Mouse (Mus musculus) Muller cell, postnatal 12 days (primary cell): ENCODE data around the gene Fam133b.
A peak's percentile ranks its signal among the peaks of the same experiment; 100 is the strongest.
"Not testable (repeated sequence)": the region's sequence is repeated elsewhere in the genome, so short reads cannot be mapped to it uniquely, and the experiment has no call there.

Experiments used
- DNase-seq: peaks from one replicate; pipeline ENCODE4 v3.0.0-alpha.2; 2015; ENCODE audit errors: inconsistent ontology term

Fam133b gene

DNA sequence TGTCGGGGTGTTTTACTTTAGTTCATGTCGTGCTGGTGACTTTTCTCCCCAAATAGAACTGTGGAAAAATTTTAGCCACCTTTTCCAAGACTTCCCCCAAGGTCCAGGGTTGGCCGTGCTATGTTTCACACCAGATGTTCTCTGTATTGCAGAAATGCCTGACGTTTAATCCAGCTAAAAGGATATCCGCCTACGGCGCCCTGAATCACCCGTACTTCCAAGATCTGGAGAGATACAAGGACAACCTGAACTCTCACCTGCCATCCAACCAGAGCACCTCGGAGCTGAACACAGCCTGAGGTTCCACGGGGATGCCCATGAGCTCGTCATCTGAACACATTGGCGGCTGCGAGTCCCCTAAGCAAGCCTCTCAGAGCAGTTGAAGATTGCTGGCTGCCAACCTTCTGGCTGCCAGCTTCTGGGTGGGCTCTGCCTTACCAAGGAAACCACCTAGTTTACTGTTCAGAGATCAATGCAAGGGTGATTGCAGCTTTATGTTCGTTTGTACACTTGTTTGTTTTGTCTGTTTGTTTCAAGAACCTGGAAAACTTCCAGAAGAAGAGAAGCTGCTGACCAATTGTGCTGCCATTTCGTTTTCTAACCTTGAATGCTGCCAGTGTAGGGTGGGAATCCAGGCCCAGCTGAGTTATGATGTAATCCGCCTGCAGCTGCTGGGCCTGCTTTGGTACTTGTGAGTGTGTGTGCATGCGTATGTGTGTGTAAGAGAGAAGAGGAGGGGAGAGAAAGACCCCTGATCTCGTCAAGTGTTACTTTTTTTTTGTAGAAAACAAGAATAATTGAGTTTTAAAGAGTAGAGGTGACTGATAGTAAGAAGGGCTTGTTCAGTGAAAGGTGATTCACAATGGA is 22.9 kb upstream of the Fam133b start:
- DNase-seq, result no peak

DNA sequence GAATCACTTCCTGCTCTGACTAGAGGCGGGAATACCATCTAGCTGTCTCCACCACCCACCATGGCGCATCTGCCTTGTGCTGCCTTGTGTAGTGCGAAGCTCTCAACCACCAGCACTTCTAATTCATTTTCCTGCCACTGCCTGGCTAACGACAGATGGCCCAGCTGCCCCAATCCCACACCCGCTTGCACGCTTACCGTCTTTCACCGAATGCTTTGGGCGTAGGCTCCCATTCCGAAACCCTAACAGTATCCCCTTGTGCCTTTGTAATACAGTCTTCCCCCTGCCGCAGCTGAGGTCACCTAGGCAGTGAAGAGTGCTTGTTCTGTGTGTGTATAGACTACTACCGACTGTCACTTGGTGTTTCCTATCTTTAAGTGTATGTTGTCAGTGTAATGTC is 21.9 kb upstream of the Fam133b start:
- no peak for DNase-seq

- no peak for DNase-seq
Observed at GRCm38 (mm10) chr5:3522826-3523225, 20.8 kb upstream of the Fam133b start.

DNA sequence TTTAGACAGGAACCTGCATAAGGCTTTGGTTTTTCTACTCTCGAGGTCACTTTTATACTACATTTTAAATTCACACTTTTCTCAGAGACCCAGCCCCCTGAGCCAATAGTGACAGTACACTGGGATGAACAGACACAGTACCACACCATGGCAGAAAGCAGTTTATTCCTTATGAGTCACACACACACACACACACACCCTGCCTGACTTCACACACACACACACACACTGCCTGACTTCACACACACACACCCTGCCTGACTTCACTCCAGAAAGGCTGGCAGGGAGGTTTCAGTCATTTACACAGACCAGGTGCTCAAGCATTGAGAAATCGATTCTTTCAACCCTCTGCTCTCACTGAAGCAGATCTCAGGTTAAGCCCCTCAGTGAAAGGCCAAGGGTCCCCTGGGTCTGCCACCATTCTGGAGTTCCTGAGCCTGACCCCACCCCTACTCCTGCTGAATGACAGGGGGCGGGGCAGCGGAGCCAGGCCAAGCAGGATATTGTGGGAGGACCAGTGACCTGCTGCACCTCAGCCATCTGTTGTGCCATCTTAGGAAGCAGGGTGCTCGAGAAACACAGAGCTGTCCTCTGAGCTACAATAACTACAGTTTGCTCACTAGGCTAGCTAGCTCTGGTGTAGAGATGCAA is 16.5 kb upstream of the Fam133b start:
- DNase-seq, result no peak

DNA sequence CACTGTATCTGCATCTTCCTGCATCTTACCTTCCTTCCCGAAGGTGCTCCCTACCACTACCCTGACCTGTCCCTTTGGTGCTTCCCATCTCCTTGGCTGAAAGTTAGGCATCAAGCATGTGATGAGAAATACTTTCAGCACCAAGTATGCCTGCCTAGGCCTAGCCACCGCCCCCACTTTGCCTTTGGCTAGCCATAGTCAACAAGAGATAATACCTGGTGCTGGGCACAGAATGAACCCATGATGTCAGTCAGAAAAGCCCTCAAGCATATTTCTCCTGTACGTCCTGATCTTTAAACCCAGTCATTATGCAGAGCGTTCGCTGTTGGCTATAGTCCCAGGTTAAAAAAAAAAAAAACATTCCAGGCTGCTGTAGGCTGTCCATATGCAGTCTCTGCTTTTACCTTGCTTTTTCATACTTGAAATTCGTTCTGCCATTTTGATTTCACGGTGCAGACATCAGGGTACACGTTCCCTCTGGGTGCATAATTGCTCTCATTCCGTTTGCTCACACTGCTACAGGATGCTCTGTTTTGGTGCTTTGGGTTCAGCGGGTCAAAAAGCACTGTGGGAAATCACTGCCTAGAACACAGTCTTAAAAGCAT is 13.9 kb upstream of the Fam133b start:
- DNase-seq, result no peak

DNA sequence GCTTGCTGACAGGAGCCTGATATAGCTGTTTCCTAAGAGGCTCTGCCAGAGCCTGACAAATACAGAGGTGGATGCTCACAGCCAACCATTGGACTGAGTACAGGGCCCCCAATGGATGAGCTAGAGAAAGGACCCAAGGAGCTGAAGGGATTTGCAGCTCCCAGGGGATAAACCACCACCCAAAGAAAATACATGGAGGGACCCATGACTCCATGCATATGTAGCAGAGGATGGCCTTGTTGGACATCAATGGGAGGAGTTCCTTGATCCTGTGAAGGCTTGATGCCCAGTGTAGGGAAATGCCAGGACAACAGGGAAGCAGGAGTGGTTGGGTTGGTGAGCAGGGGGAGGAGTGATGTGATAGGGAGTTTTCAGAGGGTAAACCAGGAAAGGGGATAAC is 11.6 kb upstream of the Fam133b start:
- not testable (repeated sequence) for DNase-seq

DNA sequence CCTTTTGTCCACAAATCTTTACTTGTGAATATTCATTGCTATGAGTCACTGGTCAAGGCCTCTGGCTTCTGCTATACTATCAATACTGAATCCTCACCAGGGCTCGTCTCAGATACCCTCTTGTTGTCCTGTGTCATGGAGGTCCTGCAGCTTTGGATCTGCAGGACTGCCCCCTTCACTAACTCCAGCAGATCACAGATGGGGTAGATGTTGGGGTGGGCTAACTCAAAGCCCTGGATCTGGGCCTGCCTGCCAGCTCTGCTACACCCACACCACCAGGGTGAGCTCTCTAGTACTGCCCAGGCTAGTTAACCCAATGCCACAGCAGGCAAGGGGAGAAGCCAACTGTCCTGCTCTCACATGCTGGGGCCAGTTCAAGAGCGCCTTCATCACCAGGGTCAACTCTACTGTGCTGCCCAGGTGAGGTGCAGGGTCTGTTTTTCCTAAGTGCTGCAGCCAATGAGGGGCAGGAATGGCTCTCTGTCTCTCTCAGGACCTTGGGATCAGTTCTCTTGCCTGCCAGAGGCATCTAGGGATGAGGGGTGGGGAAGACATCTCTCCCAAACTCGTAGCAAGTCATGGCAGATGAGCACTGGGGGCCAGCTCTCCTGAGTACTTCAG is 6.9 kb upstream of the Fam133b start:
- DNase-seq, result no peak

DNA sequence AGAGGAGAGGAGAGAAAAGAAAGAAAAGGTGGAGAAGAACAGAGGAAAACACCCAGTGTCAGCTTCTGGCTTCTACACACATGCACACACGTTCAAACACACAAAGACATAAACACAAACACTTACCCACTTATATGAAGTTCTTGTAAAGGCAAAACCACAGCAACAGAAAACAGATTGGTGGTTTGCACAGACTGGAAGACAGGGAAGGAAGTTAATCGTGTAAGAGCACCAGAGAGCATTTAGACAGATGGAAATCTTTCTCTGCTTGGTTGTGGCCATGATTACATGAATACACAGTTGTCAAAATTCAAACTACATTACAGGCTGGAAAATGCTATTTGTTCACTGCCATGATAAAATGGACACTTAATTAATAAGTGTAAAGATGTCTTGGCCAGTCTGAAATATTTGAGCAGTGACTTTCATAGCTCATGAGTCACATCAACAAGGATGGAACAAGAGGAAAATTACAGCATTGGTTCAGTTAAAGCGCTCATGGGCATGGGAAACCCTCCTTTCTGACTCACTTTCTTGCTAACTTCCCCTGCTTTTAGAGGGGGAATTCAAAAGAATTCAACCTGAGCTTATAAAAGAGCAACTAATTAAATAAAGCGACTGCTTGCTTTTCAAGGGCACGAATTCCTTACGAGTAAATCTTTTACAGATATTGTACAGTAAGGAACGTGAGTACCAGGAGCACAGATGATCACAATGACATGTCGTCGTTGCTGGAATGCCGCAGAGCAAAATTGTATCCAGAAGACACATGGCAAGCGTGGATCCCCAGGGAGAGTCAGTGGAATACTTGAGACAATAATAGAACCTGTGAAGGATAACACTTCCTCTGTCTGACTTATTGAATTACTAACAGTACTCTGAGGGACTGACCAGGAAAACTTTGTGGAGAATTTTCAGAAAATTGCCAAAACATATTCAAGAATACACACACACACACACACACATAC is 4.8 kb upstream of the Fam133b start:
- peak; percentile 61 for DNase-seq

DNA sequence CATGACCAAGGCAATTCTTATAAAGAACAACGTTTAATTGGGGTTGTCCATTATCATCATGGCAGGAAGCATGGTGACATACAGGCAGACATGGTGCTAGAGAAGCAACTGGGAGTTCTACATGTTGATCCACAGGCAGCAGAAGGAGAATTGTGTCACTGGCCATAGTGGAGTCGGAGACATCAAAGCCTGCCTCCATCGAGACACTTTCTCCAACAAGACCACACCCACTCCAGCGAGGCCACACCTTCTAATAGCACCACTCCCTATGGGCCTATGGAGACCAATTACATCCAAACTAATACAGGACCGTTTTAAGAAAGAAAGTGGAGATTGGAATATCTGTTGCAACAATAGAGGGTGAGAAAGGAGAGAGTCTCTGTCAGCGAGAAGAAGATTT is 1.8 kb upstream of the Fam133b start:
- no peak for DNase-seq

DNA sequence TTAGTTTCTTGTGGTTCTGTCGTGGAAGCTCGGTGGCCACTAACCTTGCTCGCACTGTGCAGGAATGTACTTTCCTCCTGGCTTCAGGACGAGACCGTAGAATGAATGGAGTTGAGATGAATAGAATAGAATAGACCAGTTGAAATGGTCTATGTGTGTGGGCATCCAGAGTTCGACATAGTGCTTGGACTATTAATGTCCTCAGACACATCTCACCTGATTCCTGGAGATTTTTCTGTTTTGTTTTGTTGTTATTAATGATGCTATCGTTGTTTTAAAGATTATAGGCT is 792 bp downstream of the Fam133b start:
- no peak for DNase-seq

GRCm38 (mm10) chr5:3546226-3546625 is 2.6 kb downstream of the Fam133b start:
- DNase-seq, result peak; percentile 22

DNA sequence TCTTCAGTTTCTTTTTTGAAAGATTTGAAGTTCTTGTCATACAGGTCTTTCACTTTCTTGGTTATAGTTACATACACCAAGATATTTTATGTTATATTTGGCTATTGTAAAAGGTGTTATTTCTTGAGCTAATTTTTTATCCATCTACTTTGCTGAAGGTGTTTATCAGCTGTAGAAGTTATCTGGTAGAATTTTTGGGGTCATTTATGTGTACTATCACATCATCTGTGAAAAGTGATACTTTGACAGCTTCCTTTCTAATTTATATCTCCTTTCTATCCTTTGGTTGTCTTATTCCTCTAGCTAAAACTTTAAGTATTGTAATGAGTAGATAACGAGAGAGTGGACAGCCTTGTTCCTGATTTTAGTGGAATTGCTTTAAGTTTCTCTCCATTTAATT is 7.8 kb downstream of the Fam133b start:
- DNase-seq, result no peak

GRCm38 (mm10) chr5:3554198-3554597 is 10.6 kb downstream of the Fam133b start:
- DNase-seq, result no peak

- DNase-seq, result no peak
Observed at GRCm38 (mm10) chr5:3571266-3571665, 27.6 kb downstream of the Fam133b start, which contains the start of gene 1700109H08Rik. Gene 1700109H08Rik, plus strand, starts transcription at chr5:3571566.

DNA sequence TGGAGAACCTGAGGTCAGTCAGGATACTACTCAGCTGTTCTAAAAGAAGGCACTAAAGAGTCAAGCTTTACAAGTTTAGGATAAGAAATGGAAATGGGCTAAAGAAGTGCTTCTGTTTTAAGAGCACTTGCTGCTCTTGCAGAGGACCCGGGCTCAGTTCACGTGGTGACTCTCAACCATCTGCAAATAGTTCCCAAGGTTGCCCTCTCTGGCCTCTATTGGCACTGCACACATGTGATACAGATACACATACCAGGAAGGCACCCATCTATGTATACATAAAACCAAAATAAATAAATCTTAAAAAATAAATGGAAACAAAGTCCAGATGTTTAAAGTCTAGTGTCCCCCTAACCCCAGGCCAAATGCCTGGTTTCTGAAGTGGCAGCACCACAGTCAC is 31.2 kb downstream of the Fam133b start:
- DNase-seq, result no peak

DNA sequence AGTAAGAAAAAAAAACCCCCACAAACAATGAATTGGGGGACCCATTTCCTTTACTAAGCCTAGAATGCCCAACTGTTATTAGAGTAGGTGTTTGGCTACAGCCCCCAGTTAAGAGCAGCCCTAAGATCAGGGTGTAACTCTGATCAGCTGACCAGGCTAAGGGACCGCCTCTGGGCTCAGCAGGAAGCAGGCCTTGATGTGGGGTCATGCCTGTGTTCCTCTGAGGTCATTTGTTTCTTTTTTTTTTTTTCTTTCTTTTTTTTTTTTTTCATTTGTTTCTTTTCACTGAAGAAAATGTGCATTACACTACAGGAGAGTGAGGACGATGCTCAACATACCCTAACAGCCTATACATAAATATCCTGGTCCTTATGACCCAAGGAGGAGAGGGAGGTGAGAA is 34.3 kb downstream of the Fam133b start:
- no peak for DNase-seq

DNA sequence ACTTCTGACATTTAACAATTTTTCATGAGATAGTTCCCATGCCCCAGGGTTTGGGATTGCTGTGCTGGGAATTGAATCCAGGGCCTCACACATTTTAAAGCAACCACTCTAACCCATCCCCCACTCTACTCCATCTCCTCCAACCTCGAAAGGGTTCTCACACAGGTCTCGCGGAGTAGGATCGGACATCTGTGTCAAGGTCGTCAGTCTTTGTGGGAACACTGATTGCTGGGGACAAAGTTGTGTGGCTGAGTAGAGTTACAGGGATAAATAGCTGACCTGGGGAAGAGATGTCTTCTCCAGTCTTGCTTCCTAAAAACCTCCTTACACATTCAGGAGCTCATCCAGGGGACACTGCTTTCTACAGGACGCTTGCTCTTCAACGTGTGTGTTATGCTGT is 35.4 kb downstream of the Fam133b start:
- DNase-seq, result no peak

- peak; percentile 96 for DNase-seq
Observed at GRCm38 (mm10) chr5:3595693-3596398, 52.2 kb downstream of the Fam133b start, which contains the start of gene Pex1. Gene Pex1, plus strand, starts transcription at chr5:3596066.

DNA sequence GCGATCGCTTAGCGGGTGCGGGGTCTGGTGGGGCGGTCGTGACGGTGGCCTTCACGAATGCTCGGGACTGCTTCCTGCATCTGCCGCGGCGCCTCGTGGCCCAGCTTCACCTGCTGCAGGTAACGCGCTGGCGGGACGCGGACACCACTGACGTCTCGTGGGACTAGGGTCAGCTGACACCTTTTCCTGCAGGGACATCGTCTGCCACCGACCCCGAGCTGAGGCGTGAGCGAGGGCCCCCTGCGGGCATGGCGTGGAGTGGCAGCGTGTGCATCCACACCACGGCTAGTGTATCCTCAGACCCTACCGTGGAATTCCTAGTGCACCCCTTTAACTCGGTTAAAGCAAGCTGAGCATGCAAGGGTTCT is 52.8 kb downstream of the Fam133b start, which contains the start of gene Rbm48:
Rbm48 (minus strand) TSS at position 187 of the 368 bp plus-strand sequence.
- peak; percentile 86 for DNase-seq

DNA sequence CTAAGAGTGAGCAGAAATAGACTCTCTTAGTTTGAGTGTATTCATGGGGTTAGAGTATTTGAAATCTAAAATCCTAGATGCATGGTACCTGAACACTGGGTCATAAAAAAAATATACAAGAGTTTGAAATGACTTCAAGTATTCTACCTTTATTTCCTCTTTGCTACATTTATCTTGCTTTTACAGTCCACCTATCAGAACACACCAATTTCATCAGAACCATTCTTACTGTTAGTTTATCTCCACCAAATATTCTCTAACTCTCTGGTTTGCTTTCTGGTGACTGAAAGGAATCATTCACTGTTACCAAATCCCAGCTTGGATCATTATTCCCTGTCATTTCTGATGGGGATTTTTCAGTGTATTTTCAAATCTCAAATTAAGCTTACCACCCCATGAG is 53.5 kb downstream of the Fam133b start:
- DNase-seq, result no peak

- no peak for DNase-seq
Observed at GRCm38 (mm10) chr5:3598766-3599165, 55.1 kb downstream of the Fam133b start.
